ENCODE assay signal across 9 mouse cellular contexts in genomic region chr15:98001321-98002112, GRCm38 (mm10). TPM values are rescaled to one million over a fixed set of nuclear protein-coding genes. Genes with fewer than 3 reads are reported as not detected.
DNase-seq lines count a peak whose midpoint lies in the region; ATAC-seq lines count a peak whose summit lies in the region.
"Had no signal": no experiment of that assay in that cellular context is flagged by ENCODE, and none has a peak within 500 bp of the region (broad histone marks: within the 10 kb centered on the region; RNA-seq: fewer than 3 reads in every experiment).

No protein-coding gene starts in this region.

- 2% methylated on average over 37 of the region's 37 CpGs for WGBS in liver, embryonic 11.5 days
- 1% methylated on average over 37 of the region's 37 CpGs for WGBS in neural tube, embryonic 13.5 days

- no peak for ATAC-seq in liver, embryonic 11.5 days (replicated peaks; ENCODE audit: low FRiP score)
- peak; percentile 9; the same call in 1 of the 2 replicates for ATAC-seq in granulocyte monocyte progenitor cell, adult 5-6 weeks (replicated peaks; ENCODE audit: poor library complexity, severe bottlenecking)
- ATAC-seq in neural tube, embryonic 13.5 days (ENCODE audit: low read depth), result peak; percentile 14; the same call in 1 of the 2 replicates
- ATAC-seq in megakaryocyte-erythroid progenitor cell, adult 5-6 weeks (replicated peaks; ENCODE audit: low FRiP score, low TSS enrichment, poor library complexity, severe bottlenecking), result no peak

- no peak overlapping the region for H3K27ac ChIP-seq in liver, embryonic 11.5 days (ENCODE audit: low read depth, low read length)
- H3K27ac ChIP-seq in neural tube, embryonic 13.5 days (replicated peaks), result peak overlapping the region; percentile 87

- peaks cover 94% of the 10 kb centered on the region for H3K27me3 ChIP-seq in liver, embryonic 11.5 days (replicated peaks; ENCODE audit: control insufficient read depth, insufficient read depth, low read length)
- H3K27me3 ChIP-seq in neural tube, embryonic 13.5 days, result peaks cover 47% of the 10 kb centered on the region

- no peaks in the 10 kb centered on the region for H3K36me3 ChIP-seq in liver, embryonic 11.5 days (ENCODE audit: control insufficient read depth, insufficient read depth, low read length)
- H3K36me3 ChIP-seq in neural tube, embryonic 13.5 days, result no peaks in the 10 kb centered on the region

- peaks cover 14% of the 10 kb centered on the region for H3K4me1 ChIP-seq in liver, embryonic 11.5 days (replicated peaks; ENCODE audit: control insufficient read depth, insufficient read depth, low read length)
- H3K4me1 ChIP-seq in neural tube, embryonic 13.5 days (replicated peaks), result peaks cover 88% of the 10 kb centered on the region

- H3K9ac ChIP-seq in liver, embryonic 11.5 days (ENCODE audit: low read depth, low read length), result no peak overlapping the region
- peak overlapping the region; percentile 68 for H3K9ac ChIP-seq in neural tube, embryonic 13.5 days

- H3K4me2 ChIP-seq in liver, embryonic 11.5 days, result peak overlapping the region; percentile 52
- peak overlapping the region; percentile 84 for H3K4me2 ChIP-seq in neural tube, embryonic 13.5 days

- no peak for DNase-seq in liver, embryonic 11.5 days (ENCODE audit: low spot score)
- DNase-seq in liver, result no peak
- DNase-seq in kidney, postnatal 36 days, result peak; percentile 50 to 58
- DNase-seq in layer of hippocampus, postnatal 14 days (ENCODE audit: low spot score in 2 of 2), result no peak
- no peak for DNase-seq in thymus, postnatal 14 days

- peak overlapping the region; percentile 29 for H3K4me3 ChIP-seq in liver, embryonic 11.5 days (ENCODE audit: low read depth, low read length)
- peak overlapping the region; percentile 43 for H3K4me3 ChIP-seq in neural tube, embryonic 13.5 days

- no peaks in the 10 kb centered on the region for H3K9me3 ChIP-seq in liver, embryonic 11.5 days (ENCODE audit: control insufficient read depth, low read length)
- no peaks in the 10 kb centered on the region for H3K9me3 ChIP-seq in neural tube, embryonic 13.5 days

RNA-seq across cellular contexts. Expression of gene Col2a1, which starts 3.0 kb away (rescaled TPM):
- polyA plus RNA-seq in liver, embryonic 11.5 days (2014; fragmentation: Nextera tagmentation; extraction: Ambion mirVana), result 6.5 and 7.0 TPM in 2 replicates
- not detected in 2 replicates for total RNA-seq in granulocyte monocyte progenitor cell, adult 5-6 weeks (2014; fragmentation: Nextera tagmentation)
- not detected in 2 replicates for total RNA-seq in granulocyte monocyte progenitor cell, adult 5-6 weeks (2017)
- polyA plus RNA-seq in neural tube, embryonic 13.5 days (2015; fragmentation: Nextera tagmentation; extraction: Ambion mirVana), result 67.1 and 89.2 TPM in 2 replicates
- total RNA-seq in layer of hippocampus, postnatal 14 days (2021), result 1 to 10 TPM in 1 of 2 experiments, under 1 TPM in 1; 0.69 to 1.2 TPM
- total RNA-seq in megakaryocyte-erythroid progenitor cell, adult 5-6 weeks (2014; fragmentation: Nextera tagmentation), result not detected in 2 replicates
- total RNA-seq in megakaryocyte-erythroid progenitor cell, adult 5-6 weeks (2017), result not detected in 2 replicates
- total RNA-seq: liver, adult 2 months had no signal
- polyA plus RNA-seq: liver, adult 2 months had no signal

RNA-seq across cellular contexts. Expression of gene Tmem106c, which starts 37.5 kb away (rescaled TPM):
- 25.7 and 28.0 TPM in 2 replicates for polyA plus RNA-seq in liver, embryonic 11.5 days (2014; fragmentation: Nextera tagmentation; extraction: Ambion mirVana)
- 48.8 and 61.7 TPM in 2 replicates for total RNA-seq in granulocyte monocyte progenitor cell, adult 5-6 weeks (2014; fragmentation: Nextera tagmentation)
- total RNA-seq in granulocyte monocyte progenitor cell, adult 5-6 weeks (2017), result 29.0 and 32.7 TPM in 2 replicates
- polyA plus RNA-seq in neural tube, embryonic 13.5 days (2015; fragmentation: Nextera tagmentation; extraction: Ambion mirVana), result 45.0 and 49.3 TPM in 2 replicates
- total RNA-seq in layer of hippocampus, postnatal 14 days (2021), result 10 to 100 TPM; 19.1 to 22.3 TPM
- 20.9 and 35.9 TPM in 2 replicates for total RNA-seq in megakaryocyte-erythroid progenitor cell, adult 5-6 weeks (2014; fragmentation: Nextera tagmentation)
- 13.1 and 18.7 TPM in 2 replicates for total RNA-seq in megakaryocyte-erythroid progenitor cell, adult 5-6 weeks (2017)

Comparison
In these comparisons a context has a peak if more than half of its experiments do, and no peak if none do; other contexts are left out.
1. ATAC-seq: peak in granulocyte monocyte progenitor cell, adult 5-6 weeks (single experiment) and neural tube, embryonic 13.5 days (single experiment); none in liver, embryonic 11.5 days (single experiment) and megakaryocyte-erythroid progenitor cell, adult 5-6 weeks (single experiment).
2. DNase-seq: peak in kidney, postnatal 36 days (2 of 2); none in liver, embryonic 11.5 days (single experiment), liver (single experiment), layer of hippocampus, postnatal 14 days (0 of 2) and thymus, postnatal 14 days (single experiment).